Mouse (Mus musculus) hindlimb bud, embryonic 11.5 days (tissue): ENCODE results near the gene Fam92b.

Experiments used
- DNase-seq: peaks from one replicate; pipeline ENCODE4 v3.0.0-alpha.2; 2012; ENCODE audit warnings: low read depth, low spot score; ENCODE audit errors: extremely low spot score

The Fam92b gene

DNA sequence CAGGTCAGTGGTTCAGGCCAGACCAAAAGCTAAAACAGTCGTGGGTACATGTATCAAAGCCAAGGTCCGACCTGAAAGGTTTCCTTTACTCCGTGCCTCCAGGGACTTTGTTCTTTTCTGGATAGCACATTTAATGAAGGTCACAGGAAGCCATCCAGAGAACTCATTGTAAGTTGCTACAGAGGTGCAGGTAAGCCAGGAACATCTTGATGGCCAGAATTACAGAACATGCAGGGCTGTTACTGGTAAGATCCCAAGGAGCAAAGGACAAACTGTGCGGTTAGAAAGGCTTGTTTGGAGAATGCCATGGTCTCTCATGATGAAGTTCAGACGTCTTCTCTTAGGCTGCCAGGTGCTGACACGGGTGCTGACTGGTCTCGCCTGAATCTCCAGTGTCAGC, 60.7 kb downstream of the Fam92b start:
- no peak for DNase-seq
